9 mouse cellular contexts compared by ENCODE assay signal in the genomic region with DNA sequence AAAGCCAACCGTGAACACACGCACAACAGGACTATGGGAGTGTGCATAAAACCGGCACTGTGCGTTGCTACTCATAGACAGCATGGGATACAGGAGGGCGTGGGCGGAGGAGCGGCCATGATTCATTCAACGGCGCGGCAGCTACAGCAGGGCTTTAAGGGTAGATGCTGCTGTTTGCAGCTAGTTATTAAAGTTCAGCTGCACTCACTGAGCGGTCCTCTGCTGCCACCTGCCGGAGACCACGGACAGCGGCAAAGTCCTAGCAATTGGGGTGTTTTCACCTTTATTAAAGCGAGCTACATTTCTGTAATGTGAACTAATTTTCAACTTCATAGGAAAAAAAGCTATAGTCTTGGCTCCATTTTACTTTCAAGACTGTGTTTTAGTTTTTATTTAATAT.
DNase-seq lines count a peak whose midpoint lies in the region; ATAC-seq and TF ChIP-seq lines count a peak whose summit lies in the region.
"Had no signal": no experiment of that assay in that cellular context is flagged by ENCODE, and none has a peak within 500 bp of the region (broad histone marks: within the 10 kb centered on the region; RNA-seq: fewer than 3 reads in every experiment).

No protein-coding gene starts in this region.

- no peaks in the 10 kb centered on the region for H3K4me1 ChIP-seq in embryonic facial prominence, embryonic 12.5 days
- H3K4me1 ChIP-seq in liver, embryonic 13.5 days (replicated peaks): no peaks in the 10 kb centered on the region
- no peaks in the 10 kb centered on the region for H3K4me1 ChIP-seq in neural tube, embryonic 12.5 days
- H3K4me1 ChIP-seq in stomach, postnatal 0 days (replicated peaks; ENCODE audit: control insufficient read depth, insufficient read depth): no peaks in the 10 kb centered on the region

- H3K36me3 ChIP-seq in embryonic facial prominence, embryonic 12.5 days: peaks cover 63% of the 10 kb centered on the region
- H3K36me3 ChIP-seq in liver, embryonic 13.5 days: peaks cover 94% of the 10 kb centered on the region
- H3K36me3 ChIP-seq in neural tube, embryonic 12.5 days: peaks cover 72% of the 10 kb centered on the region
- peaks cover 26% of the 10 kb centered on the region for H3K36me3 ChIP-seq in stomach, postnatal 0 days (ENCODE audit: control insufficient read depth, insufficient read depth, low read length)

- no peak for TF ChIP-seq EP300 in stomach, postnatal 0 days (optimal IDR thresholded peaks at IDR 0.05)

- 0 out of 2 replicates have a peak, but pooled peaks have one; percentile 69 for ATAC-seq in embryonic facial prominence, embryonic 12.5 days (ENCODE audit: insufficient number of reproducible peaks, insufficient read depth, low FRiP score, low TSS enrichment)
- ATAC-seq in liver, embryonic 13.5 days (ENCODE audit: low read depth): 0 out of 2 replicates have a peak, but pooled peaks have one; percentile 16
- ATAC-seq in neural tube, embryonic 12.5 days (ENCODE audit: low FRiP score, low read depth): peak; percentile 61; the same call in 1 of the 2 replicates
- ATAC-seq in stomach, postnatal 0 days (ENCODE audit: low FRiP score, low TSS enrichment): peak; percentile 57; the same call in 1 of the 2 replicates

- H3K27ac ChIP-seq in embryonic facial prominence, embryonic 12.5 days: no peak overlapping the region
- no peak overlapping the region for H3K27ac ChIP-seq in liver, embryonic 13.5 days
- no peak overlapping the region for H3K27ac ChIP-seq in neural tube, embryonic 12.5 days
- no peak overlapping the region for H3K27ac ChIP-seq in stomach, postnatal 0 days (replicated peaks)

- H3K27me3 ChIP-seq in embryonic facial prominence, embryonic 12.5 days: no peaks in the 10 kb centered on the region
- H3K27me3 ChIP-seq in liver, embryonic 13.5 days: no peaks in the 10 kb centered on the region
- no peaks in the 10 kb centered on the region for H3K27me3 ChIP-seq in neural tube, embryonic 12.5 days (replicated peaks)
- H3K27me3 ChIP-seq in stomach, postnatal 0 days (ENCODE audit: control insufficient read depth, insufficient read depth, low read length): no peaks in the 10 kb centered on the region

- H3K9me3 ChIP-seq in embryonic facial prominence, embryonic 12.5 days: no peaks in the 10 kb centered on the region
- H3K9me3 ChIP-seq in liver, embryonic 13.5 days (replicated peaks): no peaks in the 10 kb centered on the region
- H3K9me3 ChIP-seq in neural tube, embryonic 12.5 days: no peaks in the 10 kb centered on the region
- H3K9me3 ChIP-seq in stomach, postnatal 0 days (ENCODE audit: control insufficient read depth, low read length): no peaks in the 10 kb centered on the region

- TF ChIP-seq CTCF in stomach, postnatal 0 days (IDR thresholded peaks at IDR 0.05; ENCODE audit: low read depth): peak; percentile 95

- no peak overlapping the region for H3K9ac ChIP-seq in embryonic facial prominence, embryonic 12.5 days
- H3K9ac ChIP-seq in liver, embryonic 13.5 days: no peak overlapping the region
- no peak overlapping the region for H3K9ac ChIP-seq in neural tube, embryonic 12.5 days
- H3K9ac ChIP-seq in stomach, postnatal 0 days (ENCODE audit: low read length): no peak overlapping the region

- H3K4me3 ChIP-seq in embryonic facial prominence, embryonic 12.5 days: no peak overlapping the region
- H3K4me3 ChIP-seq in liver, embryonic 13.5 days (replicated peaks): no peak overlapping the region
- no peak overlapping the region for H3K4me3 ChIP-seq in neural tube, embryonic 12.5 days
- no peak overlapping the region for H3K4me3 ChIP-seq in stomach, postnatal 0 days (ENCODE audit: low read depth, low read length)
- H3K4me3 ChIP-seq: erythroblast, embryonic 14.5 days had no signal

- intact Hi-C loops in heart, postnatal 14 days (cut with DNase I): loop anchor here (10.0 kb wide), 1 partner anchor 177 kb away; no protein-coding TSS in a partner anchor

- 47% methylated on average over 15 of the region's 15 CpGs for WGBS in embryonic facial prominence, embryonic 12.5 days
- 42% methylated on average over 15 of the region's 15 CpGs for WGBS in liver, embryonic 13.5 days (ENCODE audit: insufficient replicate concordance)
- WGBS in neural tube, embryonic 12.5 days: 38% methylated on average over 15 of the region's 15 CpGs
- WGBS in stomach, postnatal 0 days: 32% methylated on average over 15 of the region's 15 CpGs

- peak; percentile 54 for DNase-seq in CD4-positive helper T cell, adult 2 months (ENCODE audit: low read depth, low spot score)
- peak; percentile 86 to 91 for DNase-seq in adrenal gland, postnatal 36 days
- peak; percentile 81 to 88 for DNase-seq in heart, postnatal 14 days
- peak; percentile 91 to 92 for DNase-seq in kidney, postnatal 4 days
- DNase-seq in liver, embryonic 13.5 days: peak; percentile 38
- peak; percentile 81 for DNase-seq in stomach, postnatal 0 days (ENCODE audit: low spot score)

- no peak overlapping the region for H3K4me2 ChIP-seq in embryonic facial prominence, embryonic 12.5 days (replicated peaks)
- H3K4me2 ChIP-seq in liver, embryonic 13.5 days: no peak overlapping the region
- H3K4me2 ChIP-seq in neural tube, embryonic 12.5 days (replicated peaks): no peak overlapping the region
- no peak overlapping the region for H3K4me2 ChIP-seq in stomach, postnatal 0 days (replicated peaks; ENCODE audit: low read depth)

Comparison
In these comparisons a context has a peak if more than half of its experiments do, and no peak if none do; other contexts are left out.
1. DNase-seq: peak in every context shown above with its lines; median percentile 92 in kidney, postnatal 4 days; 88 in adrenal gland, postnatal 36 days; 84 in heart, postnatal 14 days; 81 in stomach, postnatal 0 days; 54 in CD4-positive helper T cell, adult 2 months; 38 in liver, embryonic 13.5 days.
2. ATAC-seq: peak in every context shown above with its lines; median percentile 69 in embryonic facial prominence, embryonic 12.5 days; 61 in neural tube, embryonic 12.5 days; 57 in stomach, postnatal 0 days; 16 in liver, embryonic 13.5 days.